Mouse (Mus musculus): ENCODE results near the gene Fbxo24. TPM values are rescaled to one million over a fixed set of nuclear protein-coding genes. Genes with fewer than 3 reads are reported as not detected.

The Fbxo24 gene
- polyA plus RNA-seq, 1 experiment from 2014 or later = 0.11 TPM

DNA sequence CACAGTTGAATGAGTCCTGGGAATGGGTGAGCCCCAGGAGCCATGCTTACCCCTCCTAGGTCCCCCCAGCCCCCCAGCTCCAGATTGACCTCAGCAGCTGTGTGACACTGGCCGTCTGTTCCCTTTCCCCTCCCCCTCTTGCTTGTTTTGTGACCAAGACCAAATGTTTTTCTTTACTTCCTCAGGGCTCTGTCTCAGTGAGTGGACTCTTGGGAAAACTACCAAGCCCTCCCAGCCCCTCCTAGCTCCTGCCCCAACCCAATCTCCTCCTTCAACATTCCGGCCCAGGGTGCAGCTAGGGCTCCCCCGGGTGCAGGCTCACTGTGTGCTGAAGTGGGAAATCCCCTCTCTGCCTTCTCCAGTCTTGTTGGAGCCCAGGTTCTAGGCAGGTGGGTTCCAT lies 1.8 kb upstream of the Fbxo24 start:
- Histone ChIP-seq H3K27me3 (ENCODE audit: control insufficient read depth, insufficient read depth, low read length) (no peaks in the 10 kb centered on the region), H3K36me3 (ENCODE audit: control insufficient read depth, insufficient read depth, low read length) (peaks cover 14% of the 10 kb centered on the region), H3K4me2 (replicated peaks; ENCODE audit: low read depth) (peak overlapping the region; percentile 75), H3K4me1 (replicated peaks; ENCODE audit: control insufficient read depth, insufficient read depth) (peaks cover 8% of the 10 kb centered on the region), H3K9me3 (ENCODE audit: control insufficient read depth, low read length) (no peaks in the 10 kb centered on the region), H3K4me3 (ENCODE audit: low read depth, low read length) (peak overlapping the region; percentile 91), H3K27ac (replicated peaks) (peak overlapping the region; percentile 97), H3K9ac (ENCODE audit: low read length) (peak overlapping the region; percentile 87)
- 12% methylated on average over 3 of the region's 3 CpGs for WGBS
- DNase-seq (ENCODE audit: low spot score) = peak; percentile 78
- peak; percentile 13; the same call in 1 of the 2 replicates for ATAC-seq (ENCODE audit: low FRiP score, low TSS enrichment)
- TF ChIP-seq EP300 (optimal IDR thresholded peaks at IDR 0.05) (no peak), CTCF (IDR thresholded peaks at IDR 0.05; ENCODE audit: low read depth) (no peak)

DNA sequence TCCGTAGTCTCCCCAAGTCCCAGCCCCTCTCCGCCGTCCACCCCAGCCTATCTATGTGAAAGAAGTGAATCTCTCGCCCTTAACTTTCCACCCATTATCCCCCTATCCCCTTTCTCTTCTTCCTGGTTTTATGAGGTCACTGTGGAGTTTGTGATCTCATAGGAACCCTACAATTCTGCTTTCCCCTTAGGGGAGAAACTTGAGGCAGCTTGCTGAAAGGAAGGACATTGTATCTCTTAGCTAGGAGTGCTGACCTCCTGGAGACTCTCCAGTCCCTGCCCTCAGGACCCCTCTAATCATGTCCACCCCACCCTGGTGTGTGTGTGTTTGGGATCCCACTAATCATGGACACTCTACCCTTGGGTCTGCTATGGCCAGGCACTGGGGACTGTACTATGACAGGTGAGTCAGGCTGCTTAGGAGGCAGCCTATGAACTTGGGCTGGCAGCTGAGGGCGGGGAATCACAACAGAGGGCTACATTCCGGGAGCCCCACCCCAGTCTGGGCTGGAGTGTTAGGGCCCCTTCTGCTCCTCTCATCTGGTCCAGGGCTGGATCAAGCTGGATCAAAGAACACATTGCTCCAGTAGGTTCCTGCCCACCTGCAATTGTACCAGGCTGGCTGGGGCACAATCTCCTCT lies 1.2 kb upstream of the Fbxo24 start:
- H3K4me1 ChIP-seq (replicated peaks; ENCODE audit: control insufficient read depth, insufficient read depth) = peaks cover 8% of the 10 kb centered on the region
- H3K9ac ChIP-seq (ENCODE audit: low read length) = peak overlapping the region; percentile 87
- WGBS = 11% methylated on average over 6 of the region's 6 CpGs
- peak overlapping the region; percentile 97 for H3K27ac ChIP-seq (replicated peaks)
- H3K36me3 ChIP-seq (ENCODE audit: control insufficient read depth, insufficient read depth, low read length) = peaks cover 8% of the 10 kb centered on the region; the same call in 1 of the 2 replicates
- no peaks in the 10 kb centered on the region for H3K27me3 ChIP-seq (ENCODE audit: control insufficient read depth, insufficient read depth, low read length)
- DNase-seq (ENCODE audit: low spot score) (peak; percentile 89), ATAC-seq (ENCODE audit: low FRiP score, low TSS enrichment) (peak; percentile 70)
- no peaks in the 10 kb centered on the region for H3K9me3 ChIP-seq (ENCODE audit: control insufficient read depth, low read length)
- TF ChIP-seq EP300 (optimal IDR thresholded peaks at IDR 0.05) (no peak), CTCF (IDR thresholded peaks at IDR 0.05; ENCODE audit: low read depth) (no peak)
- peak overlapping the region; percentile 91 for H3K4me3 ChIP-seq (ENCODE audit: low read depth, low read length)
- peak overlapping the region; percentile 75 for H3K4me2 ChIP-seq (replicated peaks; ENCODE audit: low read depth)

DNA sequence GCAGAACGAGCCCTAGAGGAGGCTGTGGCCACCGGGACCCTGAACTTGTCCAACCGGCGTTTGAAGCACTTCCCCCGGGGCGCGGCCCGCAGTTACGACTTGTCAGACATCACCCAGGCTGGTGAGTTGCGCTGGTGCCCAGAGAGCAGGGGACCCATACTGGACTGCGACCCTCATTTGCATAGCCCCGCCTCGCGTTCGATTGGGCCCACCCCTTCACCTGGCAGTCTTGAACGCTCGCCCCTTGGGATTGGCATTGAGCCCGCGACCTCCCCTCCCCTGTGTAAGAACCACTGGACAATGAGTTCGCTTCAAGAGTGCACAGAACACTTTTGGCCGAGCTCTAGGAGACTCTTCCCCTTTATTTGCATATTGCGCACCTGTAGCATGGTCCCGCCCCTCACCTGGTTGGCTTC lies 512 bp upstream of the Fbxo24 start:
- DNase-seq (ENCODE audit: low spot score) (peak; percentile 81), ATAC-seq (ENCODE audit: low FRiP score, low TSS enrichment) (peak; percentile 11)
- Histone ChIP-seq H3K9ac (ENCODE audit: low read length) (peak overlapping the region; percentile 87), H3K36me3 (ENCODE audit: control insufficient read depth, insufficient read depth, low read length) (peaks cover 7% of the 10 kb centered on the region; the same call in 1 of the 2 replicates), H3K27me3 (ENCODE audit: control insufficient read depth, insufficient read depth, low read length) (no peaks in the 10 kb centered on the region), H3K27ac (replicated peaks) (peak overlapping the region; percentile 97), H3K4me3 (ENCODE audit: low read depth, low read length) (peak overlapping the region; percentile 91), H3K9me3 (ENCODE audit: control insufficient read depth, low read length) (no peaks in the 10 kb centered on the region), H3K4me1 (replicated peaks; ENCODE audit: control insufficient read depth, insufficient read depth) (peaks cover 8% of the 10 kb centered on the region), H3K4me2 (replicated peaks; ENCODE audit: low read depth) (peak overlapping the region; percentile 75)
- WGBS = 0% methylated on average over 20 of the region's 23 CpGs
- TF ChIP-seq EP300 (optimal IDR thresholded peaks at IDR 0.05) (no peak), CTCF (IDR thresholded peaks at IDR 0.05; ENCODE audit: low read depth) (0 out of 2 replicates have a peak, but pooled peaks have one; percentile 0)

DNA sequence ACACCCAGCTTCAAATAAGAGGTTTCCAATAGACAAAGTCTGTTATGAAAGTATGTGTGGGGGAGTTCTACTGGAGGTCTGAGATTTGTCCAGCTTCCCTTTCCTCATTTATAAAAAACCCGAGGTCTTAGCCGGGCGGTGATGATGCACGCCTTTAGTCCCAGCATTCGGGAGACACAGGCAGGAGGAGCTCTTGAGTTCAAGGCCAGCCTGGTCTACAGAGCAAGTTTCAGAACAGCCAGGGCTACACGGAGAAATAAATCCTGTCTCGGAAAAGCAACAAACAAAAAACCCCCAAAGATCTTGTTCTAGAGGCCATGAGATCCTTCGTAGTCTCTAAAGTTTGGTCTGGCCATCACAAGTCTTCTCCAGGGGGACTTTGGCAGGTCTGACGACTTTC lies 811 bp downstream of the Fbxo24 start:
- DNase-seq (ENCODE audit: low spot score) (no peak), ATAC-seq (ENCODE audit: low FRiP score, low TSS enrichment) (no peak)
- under 1% methylated on average over 9 of the region's 9 CpGs for WGBS
- TF ChIP-seq EP300 (optimal IDR thresholded peaks at IDR 0.05) (no peak), CTCF (IDR thresholded peaks at IDR 0.05; ENCODE audit: low read depth) (peak; percentile 54)
- H3K27ac ChIP-seq (replicated peaks) = peak overlapping the region; percentile 87
- peak overlapping the region; percentile 52 for H3K4me2 ChIP-seq (replicated peaks; ENCODE audit: low read depth)
- no peaks in the 10 kb centered on the region for H3K9me3 ChIP-seq (ENCODE audit: control insufficient read depth, low read length)
- peak overlapping the region; percentile 52 for H3K9ac ChIP-seq (ENCODE audit: low read length)
- H3K4me1 ChIP-seq (replicated peaks; ENCODE audit: control insufficient read depth, insufficient read depth) = peaks cover 8% of the 10 kb centered on the region
- H3K4me3 ChIP-seq (ENCODE audit: low read depth, low read length) = peak overlapping the region; percentile 45
- no peaks in the 10 kb centered on the region for H3K36me3 ChIP-seq (ENCODE audit: control insufficient read depth, insufficient read depth, low read length)
- no peaks in the 10 kb centered on the region for H3K27me3 ChIP-seq (ENCODE audit: control insufficient read depth, insufficient read depth, low read length)

DNA sequence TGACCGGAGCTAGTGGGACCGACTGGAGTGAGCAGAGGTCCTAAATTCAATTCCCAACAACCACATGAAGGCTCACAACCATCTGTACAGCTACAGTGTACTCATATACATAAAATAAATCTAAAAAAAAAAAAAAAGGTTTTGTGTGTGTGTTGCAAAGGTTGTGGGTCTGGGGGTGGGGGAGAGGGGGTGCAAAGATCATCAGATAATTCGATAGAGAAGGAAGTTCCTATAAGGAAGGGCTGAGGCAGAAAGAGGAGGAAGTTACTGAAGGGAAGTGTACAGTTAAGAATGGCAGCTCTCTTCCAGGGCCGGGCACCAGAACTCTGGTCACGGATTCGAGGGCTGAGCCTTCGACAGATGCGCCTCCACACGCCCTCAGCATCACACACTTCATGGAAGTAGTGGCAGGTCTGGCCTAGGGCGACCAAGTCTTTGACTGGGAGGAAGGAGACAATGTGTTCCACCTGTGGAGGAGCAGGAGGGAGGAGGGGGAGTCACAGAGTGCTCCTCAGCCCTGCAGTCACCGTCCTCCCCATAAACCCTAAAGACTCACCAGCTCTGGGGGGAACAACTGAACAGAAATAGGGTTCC lies 4.8 kb downstream of the Fbxo24 start:
- DNase-seq (ENCODE audit: low spot score) (no peak), ATAC-seq (ENCODE audit: low FRiP score, low TSS enrichment) (no peak)
- H3K4me1 ChIP-seq (replicated peaks; ENCODE audit: control insufficient read depth, insufficient read depth) = no peaks in the 10 kb centered on the region
- H3K4me2 ChIP-seq (replicated peaks; ENCODE audit: low read depth) = no peak overlapping the region
- H3K9me3 ChIP-seq (ENCODE audit: control insufficient read depth, low read length) = no peaks in the 10 kb centered on the region
- H3K4me3 ChIP-seq (ENCODE audit: low read depth, low read length) = no peak overlapping the region
- TF ChIP-seq EP300 (optimal IDR thresholded peaks at IDR 0.05) (no peak), CTCF (IDR thresholded peaks at IDR 0.05; ENCODE audit: low read depth) (no peak)
- WGBS = 74% methylated on average over 11 of the region's 11 CpGs
- no peak overlapping the region for H3K27ac ChIP-seq (replicated peaks)
- no peaks in the 10 kb centered on the region for H3K36me3 ChIP-seq (ENCODE audit: control insufficient read depth, insufficient read depth, low read length)
- no peaks in the 10 kb centered on the region for H3K27me3 ChIP-seq (ENCODE audit: control insufficient read depth, insufficient read depth, low read length)
- H3K9ac ChIP-seq (ENCODE audit: low read length) = no peak overlapping the region

DNA sequence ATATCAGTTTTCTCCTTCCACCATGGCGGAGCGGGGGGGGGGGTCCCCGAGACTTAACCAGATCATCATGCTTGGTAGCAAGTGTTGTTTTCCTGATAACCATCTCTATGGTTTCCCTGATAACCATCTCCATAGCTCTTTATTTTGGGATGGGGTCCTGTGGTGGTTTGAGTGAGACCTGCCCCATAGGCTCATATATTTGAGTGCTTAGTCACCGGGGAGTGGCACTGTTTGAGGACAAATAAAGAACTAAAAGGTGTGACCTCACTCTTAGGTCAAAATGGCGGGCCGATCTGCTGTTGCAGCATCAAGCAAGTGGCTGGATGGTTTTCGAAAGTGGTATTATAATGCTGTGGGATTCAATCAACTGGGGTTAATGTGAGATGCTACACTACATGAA lies 13.5 kb downstream of the Fbxo24 start:
- Histone ChIP-seq H3K36me3 (ENCODE audit: control insufficient read depth, insufficient read depth, low read length) (no peaks in the 10 kb centered on the region), H3K4me1 (replicated peaks; ENCODE audit: control insufficient read depth, insufficient read depth) (peaks cover 10% of the 10 kb centered on the region), H3K9me3 (ENCODE audit: control insufficient read depth, low read length) (no peaks in the 10 kb centered on the region), H3K4me3 (ENCODE audit: low read depth, low read length) (no peak overlapping the region), H3K4me2 (replicated peaks; ENCODE audit: low read depth) (no peak overlapping the region), H3K9ac (ENCODE audit: low read length) (no peak overlapping the region), H3K27ac (replicated peaks) (no peak overlapping the region), H3K27me3 (ENCODE audit: control insufficient read depth, insufficient read depth, low read length) (no peaks in the 10 kb centered on the region)
- 68% methylated on average over 7 of the region's 7 CpGs for WGBS
- ATAC-seq (ENCODE audit: low FRiP score, low TSS enrichment) (0 out of 2 replicates have a peak, but pooled peaks have one; percentile 28), DNase-seq (ENCODE audit: low spot score) (peak; percentile 54)
- TF ChIP-seq CTCF (IDR thresholded peaks at IDR 0.05; ENCODE audit: low read depth) (no peak), EP300 (optimal IDR thresholded peaks at IDR 0.05) (no peak)

All from stomach, postnatal 0 days (tissue).